Mouse (Mus musculus) heart, postnatal 0 days (tissue): ENCODE results near the gene Lamp1.

ENCODE experiments used
- CTCF ChIP-seq: IDR thresholded peaks from 2 replicates; pipeline ENCODE4 v1.5.1; 2016; ENCODE audit warnings: antibody characterized with exemption, control low read depth, low read depth
- EP300 ChIP-seq: IDR thresholded peaks from 2 replicates; pipeline ENCODE4 v1.6.1; 2016; ENCODE audit warnings: antibody characterized with exemption, low read depth

GRCm38 (mm10) chr8:13149866-13150265 lies 9.1 kb upstream of the Lamp1 start:
- no peak for TF ChIP-seq EP300
- no peak for TF ChIP-seq CTCF
